Mouse (Mus musculus) granulocyte monocyte progenitor cell, adult 5-6 weeks (primary cell): ENCODE results near the gene Hmgb1. TPM values are rescaled to one million over a fixed set of nuclear protein-coding genes. Genes with fewer than 3 reads are reported as not detected.

Source experiments
- ATAC-seq: replicated peaks from 2 replicates; pipeline ENCODE4 v1.8.0; 2016; ENCODE audit warnings: mild to moderate bottlenecking, moderate TSS enrichment, inconsistent platforms; ENCODE audit not compliant: poor library complexity, severe bottlenecking
- total RNA-seq, 2 experiments: library from RNA; stranded (forward) in 1 of 2; stranded (reverse) in 1 of 2; fragments of 200-712, 200-1000 nt in 1 of 2; fragments of >200 nt in 1 of 2; fragmentation: Nextera tagmentation in 1 of 2; gene quantifications; 2 replicates each; pipeline ENCODE4 v1.2.3; 2014 to 2017

Hmgb1 gene
- total RNA-seq, 2 experiments from 2014 or later = 1,067 to 1,480 TPM

DNA sequence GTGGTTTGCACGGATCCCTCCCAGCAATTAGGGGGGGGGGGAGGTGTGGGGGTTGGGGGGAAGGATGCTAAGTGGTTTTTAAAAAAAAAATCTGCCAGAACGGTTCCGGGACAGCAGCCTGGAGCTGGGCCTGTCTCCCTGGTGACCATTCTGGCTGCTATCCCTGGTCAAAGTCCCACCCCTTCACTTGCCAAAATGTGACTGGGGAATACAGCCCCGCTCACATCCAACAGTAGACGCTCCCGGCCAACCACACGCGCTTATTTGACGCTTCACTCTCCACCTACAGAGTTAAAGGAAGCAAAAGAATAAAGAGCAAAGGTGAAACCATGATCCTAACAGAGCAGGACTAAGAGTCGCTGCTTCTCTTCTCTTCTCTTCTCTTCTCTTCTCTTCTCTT, 146.6 kb downstream of the Hmgb1 start:
- no peak for ATAC-seq

DNA sequence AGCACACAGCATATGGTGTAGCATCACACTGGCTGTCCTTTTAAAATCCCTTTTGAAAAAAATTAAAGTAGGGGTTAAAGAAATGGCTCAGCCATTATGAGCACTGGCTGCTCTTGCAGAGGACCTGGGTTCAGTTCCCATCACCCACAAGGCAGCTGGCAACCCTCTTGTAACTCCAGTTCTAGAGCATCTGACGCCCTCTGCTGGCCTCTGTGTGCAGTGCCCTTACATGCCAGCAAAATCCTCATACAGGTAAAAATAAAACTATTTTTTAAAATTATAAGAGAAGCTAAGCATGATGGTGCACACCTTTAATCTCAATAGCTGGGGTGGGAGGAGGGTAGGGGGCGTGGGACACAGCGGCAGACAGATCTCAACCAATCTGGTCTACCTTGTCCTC, 147.4 kb downstream of the Hmgb1 start:
- no peak for ATAC-seq

DNA sequence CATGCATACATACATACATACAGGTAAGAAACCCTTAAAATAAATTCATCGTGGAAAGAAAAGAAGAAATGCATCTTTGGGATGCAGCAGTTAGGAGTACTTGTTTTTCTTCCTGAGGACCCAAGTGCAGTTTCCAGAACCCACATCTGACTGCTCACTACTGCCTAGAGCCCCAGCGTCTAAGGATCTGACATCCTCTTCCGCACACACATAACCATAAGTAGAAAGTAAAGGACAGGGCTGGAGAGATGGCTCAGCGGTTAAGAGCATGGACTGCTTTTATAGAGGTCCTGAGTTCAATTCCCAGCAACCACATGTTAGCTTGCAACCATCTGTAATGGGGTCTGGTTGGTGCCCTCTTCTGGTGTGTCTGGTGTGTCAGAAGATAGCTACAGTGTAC, 151.9 kb downstream of the Hmgb1 start:
- ATAC-seq = no peak

DNA sequence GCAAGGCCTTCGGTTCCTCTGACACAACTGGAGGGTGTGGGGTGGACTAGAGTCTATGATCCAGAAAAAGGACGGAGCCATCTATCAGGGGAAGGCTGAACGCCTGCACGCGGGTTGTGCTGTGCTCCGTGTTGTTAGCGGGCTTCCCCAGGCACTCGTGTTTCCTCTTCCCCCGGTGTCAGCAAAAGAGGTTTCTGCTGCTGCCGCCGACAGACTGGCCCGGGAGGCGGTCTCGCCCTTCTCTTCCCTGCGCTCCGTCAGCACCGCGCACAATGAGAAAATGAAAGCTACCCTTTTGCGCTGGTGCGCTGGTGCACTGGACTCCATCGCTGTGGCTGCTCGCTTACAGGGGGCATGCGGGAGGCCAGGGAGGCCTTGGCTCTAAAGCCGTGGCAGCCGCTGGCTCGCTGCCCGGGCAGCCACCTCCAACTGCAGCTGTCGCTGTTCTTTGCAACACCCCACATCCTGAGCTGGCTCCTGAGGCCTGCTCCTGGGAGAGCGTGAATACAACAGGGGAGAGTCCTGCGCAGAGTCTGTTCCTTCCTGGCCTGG, 153.0 kb downstream of the Hmgb1 start:
- peak; percentile 80 for ATAC-seq

DNA sequence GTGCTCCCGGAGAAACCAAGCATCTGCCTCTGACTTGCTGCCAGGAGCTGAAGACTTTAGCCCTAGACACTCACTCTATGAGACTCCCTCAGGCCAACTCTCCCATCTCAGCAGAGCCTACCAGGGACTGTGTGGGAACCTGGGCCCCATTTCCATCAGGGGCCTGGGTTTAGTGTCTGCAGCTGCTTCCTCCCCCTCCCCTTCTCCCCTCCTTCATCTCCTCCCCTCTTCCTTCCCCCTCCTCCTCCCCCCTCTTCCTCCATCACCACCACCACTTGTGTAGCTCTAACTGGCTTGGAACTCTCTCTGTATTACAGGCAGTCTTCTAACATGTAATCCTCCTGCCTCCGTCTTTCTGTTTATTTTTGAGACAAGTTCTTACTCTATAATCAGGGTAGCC, 154.2 kb downstream of the Hmgb1 start:
- 0 out of 2 replicates have a peak, but pooled peaks have one; percentile 5 for ATAC-seq

DNA sequence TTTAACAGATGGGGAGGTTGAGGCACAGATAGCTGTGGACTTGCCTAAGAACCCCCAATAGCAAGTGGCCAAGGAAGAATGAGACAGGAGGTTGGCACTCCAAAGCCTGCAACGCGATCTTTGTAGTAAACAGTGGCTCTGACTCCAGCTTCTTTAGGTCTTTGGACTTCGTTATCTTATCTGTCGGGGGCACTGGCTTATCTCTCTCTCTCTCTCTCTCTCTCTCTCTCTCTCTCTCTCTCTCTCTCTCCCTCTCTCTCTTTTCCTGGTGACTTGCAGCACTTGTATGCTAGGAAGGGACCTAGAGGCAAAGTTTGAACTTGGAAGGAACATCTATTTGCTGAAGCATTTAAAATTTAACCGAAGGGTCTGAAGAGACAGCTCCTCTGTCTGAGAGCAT, 155.9 kb downstream of the Hmgb1 start:
- no peak for ATAC-seq

DNA sequence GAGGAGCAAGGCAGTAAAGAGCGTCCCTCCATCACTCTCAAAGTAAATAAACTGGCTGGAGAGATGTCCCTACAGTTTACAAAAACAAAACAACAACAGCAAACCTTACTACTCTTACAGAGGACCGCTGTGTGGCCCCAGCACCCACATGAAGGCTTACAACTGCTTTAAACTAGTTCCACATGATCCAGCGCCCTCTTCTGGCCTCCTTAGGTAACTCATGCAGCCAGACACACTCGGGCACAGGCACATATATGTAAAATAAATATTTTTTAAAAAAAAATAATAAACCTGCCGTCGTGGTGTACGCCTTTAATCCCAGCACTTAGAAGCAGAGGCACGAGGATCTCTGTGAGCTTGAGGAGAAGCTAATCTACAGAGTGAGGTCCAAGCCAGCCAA, 156.9 kb downstream of the Hmgb1 start:
- ATAC-seq = no peak

DNA sequence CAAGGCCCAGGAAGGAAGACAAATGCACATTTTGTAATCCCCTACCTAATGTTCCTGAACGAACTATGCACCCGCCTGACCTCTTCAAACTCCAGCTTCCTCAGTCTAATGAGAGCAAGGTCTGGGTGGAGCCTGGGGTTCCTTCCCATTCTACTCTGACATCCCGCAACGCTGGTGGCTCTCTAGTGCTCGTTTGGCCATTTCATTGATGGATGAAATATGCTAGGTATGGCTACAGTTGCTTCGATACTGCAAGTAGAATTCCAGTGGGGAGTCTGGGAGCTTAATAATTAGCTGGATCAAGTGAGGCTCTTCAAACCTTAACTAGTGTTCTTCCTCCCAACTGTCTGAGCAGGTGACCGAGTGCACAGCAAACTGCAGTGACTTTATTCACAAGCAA, 163.2 kb downstream of the Hmgb1 start:
- ATAC-seq = peak; percentile 73

DNA sequence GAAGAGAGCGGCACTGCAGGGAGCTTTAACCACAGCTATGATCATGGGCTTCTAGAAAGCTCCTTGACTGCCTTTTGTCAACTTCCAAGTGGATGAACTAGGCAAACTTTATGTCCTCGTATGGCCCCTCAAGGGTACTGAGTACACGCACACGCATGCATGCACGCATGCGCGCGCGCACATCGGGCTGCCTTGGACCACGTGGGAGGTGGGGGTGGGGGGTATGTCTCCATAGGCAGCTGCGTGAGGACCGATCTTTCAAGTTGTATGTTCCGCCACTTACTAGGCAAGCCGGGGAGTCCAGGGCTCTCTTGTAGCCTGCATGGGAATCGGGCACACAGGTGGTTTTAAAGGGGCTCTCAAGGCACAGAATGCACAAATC, 163.6 kb downstream of the Hmgb1 start:
- 0 out of 2 replicates have a peak, but pooled peaks have one; percentile 28 for ATAC-seq

DNA sequence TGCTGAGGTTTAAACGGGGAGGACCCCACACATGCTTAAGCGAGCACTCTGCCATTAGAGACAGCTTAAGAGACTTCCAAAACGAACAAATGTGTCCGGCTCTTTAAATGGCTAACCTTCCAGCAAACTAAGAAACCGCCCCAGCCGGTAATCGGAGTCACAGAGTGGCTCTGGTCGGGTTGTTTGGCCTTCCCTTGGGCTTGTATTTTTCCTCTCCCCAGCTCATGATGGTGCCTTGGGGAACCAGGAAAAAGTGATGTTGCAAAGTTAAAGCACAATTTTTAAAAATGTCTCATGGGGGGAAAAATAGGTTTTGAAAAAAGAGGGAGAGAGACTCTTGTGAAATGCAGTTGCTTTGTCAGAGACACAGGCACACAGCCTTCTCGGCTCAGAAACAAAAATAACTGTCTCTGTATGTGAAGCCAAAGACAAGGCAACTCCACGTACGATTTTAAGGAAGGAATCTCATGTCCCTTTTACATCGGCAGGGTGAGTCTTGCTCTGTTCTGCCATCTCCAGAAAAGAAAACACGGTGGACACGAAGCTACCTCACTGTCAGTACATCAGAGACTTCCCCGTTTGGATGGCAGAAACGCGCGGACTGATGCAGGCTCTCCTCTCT, 164.1 kb downstream of the Hmgb1 start:
- peak; percentile 42; the same call in 1 of the 2 replicates for ATAC-seq

DNA sequence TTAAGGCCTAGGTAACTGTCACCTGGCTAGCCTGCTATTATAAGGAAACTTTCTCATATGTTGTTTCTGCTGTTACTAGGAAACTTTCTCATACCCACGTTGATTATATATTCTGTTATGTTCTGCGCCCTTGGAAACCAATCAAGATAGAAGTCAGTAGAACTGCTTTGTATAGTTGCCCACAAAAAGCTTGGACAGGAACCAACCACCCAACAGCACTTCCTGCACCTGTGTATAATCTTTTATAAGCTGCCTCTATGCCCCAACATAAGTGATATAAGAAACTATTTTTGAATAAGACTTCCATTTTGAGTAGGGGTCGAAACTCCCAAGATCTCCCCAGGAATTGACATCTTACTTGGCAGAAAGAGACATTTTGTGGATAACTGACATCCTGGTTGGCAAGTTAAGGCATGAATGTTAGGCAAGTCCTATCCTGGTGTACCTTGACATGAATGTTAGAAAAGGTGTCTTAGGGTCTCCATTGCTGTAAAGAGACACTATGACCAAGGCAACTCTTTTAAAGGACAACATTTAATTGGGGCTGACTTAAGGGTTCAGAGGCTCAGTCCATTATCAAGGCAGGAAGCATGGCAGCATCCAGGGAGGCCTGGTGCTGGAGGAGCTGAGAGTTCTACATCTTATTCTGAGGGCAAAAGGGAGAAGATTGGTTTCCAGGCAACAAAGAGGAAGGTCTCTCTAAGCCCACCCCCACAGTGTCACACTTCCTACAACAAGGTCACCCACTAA, 166.4 kb downstream of the Hmgb1 start:
- no peak for ATAC-seq

DNA sequence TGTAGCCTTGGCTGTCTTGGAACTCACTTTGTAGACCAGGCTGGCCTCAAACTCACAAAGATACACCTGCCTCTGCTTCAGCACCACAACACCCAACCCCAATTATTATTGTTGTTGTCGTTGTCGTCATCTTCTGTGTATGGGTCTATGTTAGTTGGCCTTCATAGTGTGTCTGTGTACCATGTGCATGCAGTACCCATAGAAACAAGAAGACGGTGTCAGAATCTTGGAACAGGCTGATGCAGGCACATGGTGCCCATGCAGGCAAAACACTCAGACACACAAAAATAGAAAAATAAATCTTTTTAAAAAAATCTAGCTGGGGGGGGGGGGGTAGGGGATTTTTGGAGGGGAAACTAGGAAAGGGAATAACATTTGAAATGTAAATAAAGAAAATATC, 167.1 kb downstream of the Hmgb1 start:
- no peak for ATAC-seq

DNA sequence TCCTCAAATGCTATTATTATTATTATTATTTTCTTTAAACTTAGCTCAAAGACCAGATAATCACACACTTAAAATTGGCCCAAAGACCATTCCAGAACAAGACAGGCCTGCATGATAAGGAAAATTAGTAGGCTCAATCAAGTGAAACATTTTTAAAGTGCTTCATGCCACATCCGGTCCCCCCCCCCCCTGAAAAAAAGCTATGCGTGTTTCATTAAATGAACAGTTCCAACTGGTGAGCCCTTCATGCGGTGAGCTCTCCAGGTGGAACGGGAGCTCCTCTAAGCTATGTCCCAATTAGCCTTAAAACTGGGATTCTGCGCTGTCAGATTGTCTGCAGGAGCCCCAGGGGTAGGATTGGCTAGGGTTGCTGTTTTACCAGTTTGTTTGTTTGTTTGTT, 168.0 kb downstream of the Hmgb1 start:
- ATAC-seq = no peak

DNA sequence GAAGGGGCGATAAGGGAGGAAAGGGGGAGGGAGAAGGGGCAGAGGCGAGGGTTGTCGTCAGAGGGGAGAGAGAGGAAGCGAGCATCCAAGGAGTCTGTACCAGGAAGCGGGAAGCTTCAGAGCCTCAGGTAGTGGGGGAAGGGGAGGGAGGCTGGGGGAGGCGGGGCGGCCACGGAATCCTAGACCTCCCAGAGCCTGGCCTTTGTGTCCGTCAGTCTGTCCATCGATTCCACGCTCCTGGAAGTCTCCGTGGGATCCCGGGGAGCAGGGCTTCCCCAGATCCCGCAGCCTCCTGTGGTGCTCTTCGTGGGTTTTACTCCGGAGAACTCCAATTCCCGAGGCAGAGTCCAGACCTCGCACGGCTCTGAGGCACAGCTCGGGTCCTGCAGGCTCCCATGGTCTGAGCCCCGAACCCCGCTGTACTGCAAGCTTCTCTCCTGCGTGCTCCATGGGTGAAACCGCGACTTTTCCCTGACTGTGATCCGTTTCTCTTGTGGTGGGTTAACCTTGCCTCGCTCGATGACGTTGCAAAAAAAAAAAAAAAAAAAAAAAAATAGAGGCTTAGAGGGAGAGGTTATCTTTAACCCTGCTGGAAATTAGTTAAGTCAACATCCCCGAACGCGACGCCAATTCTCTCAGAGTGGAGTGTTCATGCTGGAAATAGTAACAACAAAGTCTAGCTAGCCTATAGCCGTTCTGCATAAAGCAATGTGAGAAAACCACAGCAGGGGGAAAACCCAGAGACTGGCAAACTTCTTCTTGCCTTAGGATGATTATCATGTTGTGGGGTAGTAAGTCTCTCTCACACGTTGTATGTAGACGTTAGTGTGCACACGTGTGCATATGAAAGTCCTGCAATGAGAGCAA, 168.7 kb downstream of the Hmgb1 start:
- ATAC-seq = peak; percentile 77

DNA sequence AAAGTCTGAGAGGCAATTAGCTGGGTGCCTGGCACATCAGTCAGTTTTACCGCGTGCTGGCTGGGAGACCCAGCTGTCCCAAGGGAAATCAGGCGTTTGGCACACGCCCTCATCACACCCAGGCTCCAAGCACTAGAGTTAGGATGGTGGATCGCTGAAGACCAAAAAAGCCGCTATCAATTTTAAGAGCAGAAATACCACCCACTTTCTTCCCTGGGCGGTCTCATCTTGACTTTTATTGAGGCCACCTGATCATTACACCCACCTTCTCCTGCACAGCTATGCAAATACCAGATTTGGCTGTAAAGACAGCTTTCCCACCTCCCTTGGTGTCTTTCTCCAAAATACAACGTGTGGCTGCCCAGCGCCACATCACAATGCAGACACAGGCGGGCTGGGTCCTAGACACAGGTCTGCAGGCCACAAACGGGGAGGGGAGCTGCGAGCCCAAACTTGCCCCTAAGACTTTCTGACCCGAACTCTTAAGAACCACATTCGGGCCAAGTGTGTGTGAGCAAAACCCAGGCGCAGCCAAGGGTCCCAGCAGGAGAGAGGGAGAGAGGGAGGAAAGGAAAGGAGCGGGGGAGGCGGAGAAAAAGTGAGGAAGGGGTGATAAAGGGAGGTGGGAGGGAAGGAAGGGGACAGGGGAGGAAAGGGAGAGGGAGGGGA, 169.6 kb downstream of the Hmgb1 start:
- ATAC-seq = no peak

DNA sequence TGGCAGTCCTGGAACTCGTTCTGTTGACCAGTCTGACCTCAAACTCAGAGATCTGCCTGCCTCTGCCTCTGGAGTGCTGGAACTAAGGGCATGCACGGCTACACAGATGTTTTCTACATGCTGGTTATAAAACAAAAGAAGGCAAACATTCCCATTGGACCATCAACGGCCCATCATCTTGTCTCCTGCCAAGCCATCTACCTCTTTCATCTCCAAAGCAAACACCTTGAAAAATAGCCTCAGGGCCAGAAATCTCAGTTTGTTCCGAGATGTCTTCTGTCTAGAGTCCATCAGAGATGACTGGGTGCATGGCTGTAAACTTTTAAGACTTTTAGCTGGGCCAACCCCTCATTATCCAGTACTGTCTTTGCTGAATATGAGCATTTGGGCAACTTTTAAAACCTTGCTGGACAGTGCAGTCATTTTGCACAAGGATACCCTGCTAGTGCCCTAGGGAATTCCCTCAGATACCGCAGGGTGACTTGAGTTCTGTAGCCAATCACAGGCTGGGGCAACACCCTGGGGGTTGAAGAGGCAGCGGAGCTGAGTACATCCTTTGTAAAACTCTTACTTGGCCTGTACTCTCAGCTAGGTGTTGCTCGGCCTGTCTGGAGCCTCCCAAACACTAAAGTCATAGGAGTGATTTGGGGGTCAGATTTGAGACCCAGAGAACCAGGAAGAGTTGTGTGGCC, 170.3 kb downstream of the Hmgb1 start:
- ATAC-seq = no peak

DNA sequence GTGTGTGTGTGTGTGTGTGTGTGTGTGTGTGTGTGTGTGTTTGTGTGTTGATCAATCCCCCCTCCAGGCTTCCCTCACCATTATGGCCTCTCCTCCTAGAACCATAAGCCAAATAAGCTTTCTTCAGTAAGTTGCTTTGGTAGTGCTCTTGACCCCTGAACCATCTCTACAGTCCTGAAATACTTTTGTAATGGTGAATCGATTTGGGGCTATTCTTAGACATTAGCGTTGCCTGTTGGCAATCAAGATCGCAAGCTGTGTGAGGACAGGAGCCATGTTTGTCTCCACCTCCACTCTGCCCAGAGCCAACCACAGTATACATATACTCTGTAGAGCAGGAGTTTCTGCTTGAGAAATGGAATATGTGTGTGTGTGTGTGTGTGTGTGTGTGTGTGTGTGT, 175.2 kb downstream of the Hmgb1 start:
- ATAC-seq = no peak

DNA sequence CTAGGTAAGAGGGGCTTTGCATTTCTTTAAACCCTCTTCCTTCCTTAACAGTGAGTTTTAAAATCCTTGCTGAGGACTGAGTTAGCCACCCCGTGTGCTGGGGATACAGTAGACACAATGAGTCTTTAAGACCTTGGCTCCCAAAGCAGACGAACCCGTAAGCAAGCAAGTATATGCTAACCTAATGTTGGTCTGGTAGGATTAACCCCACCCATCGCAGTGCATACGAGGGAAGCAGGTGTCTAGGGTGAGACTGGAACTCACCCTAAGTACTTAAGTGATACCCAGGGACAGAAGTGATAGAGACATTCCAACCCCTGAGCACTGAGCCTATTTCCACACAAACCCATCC, 177.0 kb downstream of the Hmgb1 start:
- ATAC-seq = no peak

DNA sequence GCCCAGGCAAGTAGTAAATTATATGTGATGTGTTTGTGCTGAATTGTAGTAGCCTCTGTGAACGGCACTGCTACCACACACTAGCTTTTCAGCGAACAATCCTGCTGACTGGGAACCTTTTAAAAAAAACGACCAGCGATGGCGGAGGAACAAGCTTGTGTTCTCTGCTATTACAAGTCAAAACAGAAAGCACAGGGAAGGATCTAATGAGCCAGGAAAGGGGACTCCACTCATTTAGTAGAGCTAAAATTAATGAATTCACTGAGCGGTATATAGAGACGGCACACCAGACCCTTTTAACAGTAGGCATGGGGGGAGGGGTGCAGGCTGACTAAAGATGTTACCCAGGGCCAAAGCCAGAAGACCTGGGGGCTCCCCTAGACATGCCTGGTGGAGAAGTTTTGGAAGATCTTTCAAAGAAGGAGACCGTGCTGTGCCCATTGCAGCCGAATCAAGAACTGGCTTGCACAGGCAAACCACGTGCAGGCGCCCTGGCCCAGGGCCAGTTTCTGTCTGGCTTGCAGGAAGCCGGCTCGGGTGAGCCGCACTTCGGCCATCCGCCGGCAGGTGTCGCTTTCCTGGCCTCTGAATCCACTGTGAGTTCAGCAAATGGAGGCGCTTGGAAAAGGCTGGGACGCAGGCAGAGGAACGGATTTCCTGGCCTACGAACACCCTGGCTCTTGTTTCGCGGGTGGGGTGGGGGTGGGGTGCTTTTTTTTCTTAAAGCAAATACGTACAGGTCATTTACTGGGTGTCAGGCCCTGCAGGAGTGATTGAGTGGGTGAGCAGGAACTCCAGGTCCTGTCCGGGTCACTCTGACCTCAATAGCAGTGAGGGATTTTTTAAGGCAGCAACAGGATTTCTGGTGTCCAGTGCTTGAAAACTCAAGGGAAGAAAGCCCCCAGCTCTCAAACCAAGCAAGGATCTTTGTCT, 177.7 kb downstream of the Hmgb1 start:
- peak; percentile 89 for ATAC-seq
